Mouse (Mus musculus): Measurements from ENCODE around the gene Plk3. TPM values are rescaled to one million over a fixed set of nuclear protein-coding genes. Genes with fewer than 3 reads are reported as not detected.

Plk3 gene
- polyA plus RNA-seq, 1 experiment from 2014 or later, result 48.9 TPM

- 53% methylated on average over 7 of the region's 7 CpGs for WGBS
- Histone ChIP-seq H3K4me3 (ENCODE audit: low read depth, low read length) (no peak overlapping the region), H3K9ac (ENCODE audit: low read length) (no peak overlapping the region), H3K27me3 (ENCODE audit: control insufficient read depth, insufficient read depth, low read length) (0 out of 2 replicates have a peak, but pooled peaks cover 2% of the 10 kb centered on the region), H3K4me1 (ENCODE audit: control insufficient read depth, insufficient read depth, low read length) (peaks cover 8% of the 10 kb centered on the region), H3K27ac (ENCODE audit: low read depth, low read length) (no peak overlapping the region), H3K4me2 (ENCODE audit: low read depth) (no peak overlapping the region), H3K36me3 (ENCODE audit: control insufficient read depth, insufficient read depth, low read length) (0 out of 2 replicates have a peak, but pooled peaks cover 2% of the 10 kb centered on the region), H3K9me3 (ENCODE audit: control insufficient read depth, low read length) (no peaks in the 10 kb centered on the region)
- ATAC-seq (ENCODE audit: insufficient read depth, low FRiP score, low TSS enrichment), result no peak
- DNase-seq (ENCODE audit: low spot score), result peak; percentile 60
Measured at GRCm38 (mm10) chr4:117101218-117101617, 32.5 kb downstream of the Plk3 start.

- Histone ChIP-seq H3K4me3 (ENCODE audit: low read depth, low read length) (no peak overlapping the region), H3K4me1 (ENCODE audit: control insufficient read depth, insufficient read depth, low read length) (peaks cover 8% of the 10 kb centered on the region), H3K9me3 (ENCODE audit: control insufficient read depth, low read length) (no peaks in the 10 kb centered on the region), H3K27ac (ENCODE audit: low read depth, low read length) (no peak overlapping the region), H3K4me2 (ENCODE audit: low read depth) (no peak overlapping the region), H3K9ac (ENCODE audit: low read length) (no peak overlapping the region), H3K27me3 (ENCODE audit: control insufficient read depth, insufficient read depth, low read length) (0 out of 2 replicates have a peak, but pooled peaks cover 2% of the 10 kb centered on the region), H3K36me3 (ENCODE audit: control insufficient read depth, insufficient read depth, low read length) (no peaks in the 10 kb centered on the region)
- 69% methylated on average over 4 of the region's 4 CpGs for WGBS
- no peak for ATAC-seq (ENCODE audit: insufficient read depth, low FRiP score, low TSS enrichment)
- no peak for DNase-seq (ENCODE audit: low spot score)
Measured at GRCm38 (mm10) chr4:117100036-117100435, 33.7 kb downstream of the Plk3 start.

GRCm38 (mm10) chr4:117098764-117099036 is 35.1 kb downstream of the Plk3 start:
- no peak overlapping the region for H3K9ac ChIP-seq (ENCODE audit: low read length)
- H3K4me1 ChIP-seq (ENCODE audit: control insufficient read depth, insufficient read depth, low read length), result peaks cover 8% of the 10 kb centered on the region
- WGBS, result 78% methylated on average over 2 of the region's 2 CpGs
- no peak overlapping the region for H3K4me3 ChIP-seq (ENCODE audit: low read depth, low read length)
- ATAC-seq (ENCODE audit: insufficient read depth, low FRiP score, low TSS enrichment) (no peak), DNase-seq (ENCODE audit: low spot score) (no peak)
- 0 out of 2 replicates have a peak, but pooled peaks cover 8% of the 10 kb centered on the region for H3K27me3 ChIP-seq (ENCODE audit: control insufficient read depth, insufficient read depth, low read length)
- H3K27ac ChIP-seq (ENCODE audit: low read depth, low read length), result no peak overlapping the region
- no peak overlapping the region for H3K4me2 ChIP-seq (ENCODE audit: low read depth)
- no peaks in the 10 kb centered on the region for H3K36me3 ChIP-seq (ENCODE audit: control insufficient read depth, insufficient read depth, low read length)
- no peaks in the 10 kb centered on the region for H3K9me3 ChIP-seq (ENCODE audit: control insufficient read depth, low read length)

- 61% methylated on average over 8 of the region's 8 CpGs for WGBS
- H3K4me2 ChIP-seq (ENCODE audit: low read depth), result no peak overlapping the region
- DNase-seq (ENCODE audit: low spot score) (no peak), ATAC-seq (ENCODE audit: insufficient read depth, low FRiP score, low TSS enrichment) (no peak)
- H3K9ac ChIP-seq (ENCODE audit: low read length), result no peak overlapping the region
- 0 out of 2 replicates have a peak, but pooled peaks cover 8% of the 10 kb centered on the region for H3K27me3 ChIP-seq (ENCODE audit: control insufficient read depth, insufficient read depth, low read length)
- no peak overlapping the region for H3K4me3 ChIP-seq (ENCODE audit: low read depth, low read length)
- no peak overlapping the region for H3K27ac ChIP-seq (ENCODE audit: low read depth, low read length)
- H3K9me3 ChIP-seq (ENCODE audit: control insufficient read depth, low read length), result no peaks in the 10 kb centered on the region
- peaks cover 8% of the 10 kb centered on the region for H3K4me1 ChIP-seq (ENCODE audit: control insufficient read depth, insufficient read depth, low read length)
- H3K36me3 ChIP-seq (ENCODE audit: control insufficient read depth, insufficient read depth, low read length), result no peaks in the 10 kb centered on the region
Measured at GRCm38 (mm10) chr4:117097969-117098763, 35.6 kb downstream of the Plk3 start.

- ATAC-seq (ENCODE audit: insufficient read depth, low FRiP score, low TSS enrichment) (no peak), DNase-seq (ENCODE audit: low spot score) (no peak)
- peak overlapping the region; percentile 53 for H3K9ac ChIP-seq (ENCODE audit: low read length)
- no peak overlapping the region for H3K27ac ChIP-seq (ENCODE audit: low read depth, low read length)
- no peaks in the 10 kb centered on the region for H3K9me3 ChIP-seq (ENCODE audit: control insufficient read depth, low read length)
- H3K4me1 ChIP-seq (ENCODE audit: control insufficient read depth, insufficient read depth, low read length), result peaks cover 8% of the 10 kb centered on the region
- H3K4me2 ChIP-seq (ENCODE audit: low read depth), result peak overlapping the region; percentile 83
- 0 out of 2 replicates have a peak, but pooled peaks cover 8% of the 10 kb centered on the region for H3K27me3 ChIP-seq (ENCODE audit: control insufficient read depth, insufficient read depth, low read length)
- peak overlapping the region; percentile 53 for H3K4me3 ChIP-seq (ENCODE audit: low read depth, low read length)
- WGBS, result 9% methylated on average over 5 of the region's 5 CpGs
- no peaks in the 10 kb centered on the region for H3K36me3 ChIP-seq (ENCODE audit: control insufficient read depth, insufficient read depth, low read length)
Measured at GRCm38 (mm10) chr4:117096666-117097065, 37.1 kb downstream of the Plk3 start.

- H3K4me1 ChIP-seq (ENCODE audit: control insufficient read depth, insufficient read depth, low read length), result peaks cover 8% of the 10 kb centered on the region
- H3K4me3 ChIP-seq (ENCODE audit: low read depth, low read length), result peak within 1 kb of the TSS; percentile 53
- WGBS, result under 1% methylated on average over 49 of the region's 50 CpGs
- peak; percentile 85 for ATAC-seq (ENCODE audit: insufficient read depth, low FRiP score, low TSS enrichment)
- no peaks in the 10 kb centered on the region for H3K36me3 ChIP-seq (ENCODE audit: control insufficient read depth, insufficient read depth, low read length)
- H3K4me2 ChIP-seq (ENCODE audit: low read depth), result peak within 1 kb of the TSS; percentile 83
- no peaks in the 10 kb centered on the region for H3K9me3 ChIP-seq (ENCODE audit: control insufficient read depth, low read length)
- no peak within 1 kb of the TSS for H3K27ac ChIP-seq (ENCODE audit: low read depth, low read length)
- H3K9ac ChIP-seq (ENCODE audit: low read length), result peak within 1 kb of the TSS; percentile 53
- H3K27me3 ChIP-seq (ENCODE audit: control insufficient read depth, insufficient read depth, low read length), result 0 out of 2 replicates have a peak, but pooled peaks cover 8% of the 10 kb centered on the region
- DNase-seq (ENCODE audit: low spot score), result peak; percentile 88
Measured at GRCm38 (mm10) chr4:117095551-117096452, 38.0 kb downstream of the Plk3 start, which contains the start of gene Ptch2. Ptch2 (plus strand) TSS chr4:117096075.

- DNase-seq (ENCODE audit: low spot score), result no peak
- no peaks in the 10 kb centered on the region for H3K9me3 ChIP-seq (ENCODE audit: control insufficient read depth, low read length)
- no peak overlapping the region for H3K4me3 ChIP-seq (ENCODE audit: low read depth, low read length)
- no peak overlapping the region for H3K27ac ChIP-seq (ENCODE audit: low read depth, low read length)
- no peak overlapping the region for H3K4me2 ChIP-seq (ENCODE audit: low read depth)
- 0 out of 2 replicates have a peak, but pooled peaks cover 8% of the 10 kb centered on the region for H3K27me3 ChIP-seq (ENCODE audit: control insufficient read depth, insufficient read depth, low read length)
- H3K9ac ChIP-seq (ENCODE audit: low read length), result no peak overlapping the region
- H3K36me3 ChIP-seq (ENCODE audit: control insufficient read depth, insufficient read depth, low read length), result no peaks in the 10 kb centered on the region
- WGBS, result 81% methylated on average over 3 of the region's 3 CpGs
- ATAC-seq (ENCODE audit: insufficient read depth, low FRiP score, low TSS enrichment), result no peak
- H3K4me1 ChIP-seq (ENCODE audit: control insufficient read depth, insufficient read depth, low read length), result peaks cover 8% of the 10 kb centered on the region
Measured at GRCm38 (mm10) chr4:117094626-117095361, 39.0 kb downstream of the Plk3 start.

GRCm38 (mm10) chr4:117090586-117090985 is 43.2 kb downstream of the Plk3 start:
- 0 out of 2 replicates have a peak, but pooled peaks cover 6% of the 10 kb centered on the region for H3K27me3 ChIP-seq (ENCODE audit: control insufficient read depth, insufficient read depth, low read length)
- H3K9ac ChIP-seq (ENCODE audit: low read length), result no peak overlapping the region
- no peak overlapping the region for H3K27ac ChIP-seq (ENCODE audit: low read depth, low read length)
- DNase-seq (ENCODE audit: low spot score) (no peak), ATAC-seq (ENCODE audit: insufficient read depth, low FRiP score, low TSS enrichment) (no peak)
- no peak overlapping the region for H3K4me2 ChIP-seq (ENCODE audit: low read depth)
- H3K4me1 ChIP-seq (ENCODE audit: control insufficient read depth, insufficient read depth, low read length), result no peaks in the 10 kb centered on the region
- no peaks in the 10 kb centered on the region for H3K36me3 ChIP-seq (ENCODE audit: control insufficient read depth, insufficient read depth, low read length)
- 75% methylated on average over 7 of the region's 7 CpGs for WGBS
- H3K4me3 ChIP-seq (ENCODE audit: low read depth, low read length), result no peak overlapping the region
- no peaks in the 10 kb centered on the region for H3K9me3 ChIP-seq (ENCODE audit: control insufficient read depth, low read length)

Data from neural tube, embryonic 11.5 days (tissue).